Mouse (Mus musculus) neural tube, embryonic 15.5 days (tissue): ENCODE measurements at regions not wholly inside any gene's neighbourhood (a gene's known extent, or its start where the extent isn't known, plus 50 kb on each side); places are given as distances from the start of the nearest gene placed in this dataset.
A peak's percentile ranks its signal among the peaks of the same experiment; 100 is the strongest.
"Not testable (repeated sequence)": the region's sequence is repeated elsewhere in the genome, so short reads cannot be mapped to it uniquely, and the experiment has no call there.

ENCODE experiments used
- ATAC-seq: fragments of 200-750 bp; cut with Nextera tagmentation; 2 replicates; pipeline ENCODE4 v1.8.0; 2017; ENCODE audit warnings: mild to moderate bottlenecking, moderate TSS enrichment, moderate library complexity; ENCODE audit not compliant: low FRiP score
- H3K27ac ChIP-seq: fragments of 300-500 bp; sonication (generic); replicated peaks from 2 replicates; pipeline ENCODE4 v1.5.1; 2015; ENCODE audit warnings: mild to moderate bottlenecking, inconsistent platforms
- H3K27me3 ChIP-seq: fragments of 300-500 bp; sonication (generic); replicated peaks from 2 replicates; pipeline ENCODE4 v1.6.1; 2015; ENCODE audit warnings: inconsistent platforms
- H3K36me3 ChIP-seq: fragments of 300-500 bp; sonication (generic); 2 replicates; pipeline ENCODE4 v1.6.1; 2015; ENCODE audit warnings: inconsistent platforms
- H3K4me1 ChIP-seq: fragments of 300-500 bp; sonication (generic); 2 replicates; pipeline ENCODE4 v1.6.1; 2015; ENCODE audit warnings: inconsistent platforms
- H3K4me2 ChIP-seq: fragments of 300-500 bp; sonication (generic); 2 replicates; pipeline ENCODE4 v1.6.1; 2015; ENCODE audit warnings: inconsistent platforms, mild to moderate bottlenecking, moderate library complexity
- H3K4me3 ChIP-seq: fragments of 300-500 bp; sonication (generic); replicated peaks from 2 replicates; pipeline ENCODE4 v1.5.1; 2015; ENCODE audit warnings: mild to moderate bottlenecking, inconsistent platforms
- H3K9ac ChIP-seq: fragments of 300-500 bp; sonication (generic); replicated peaks from 2 replicates; pipeline ENCODE4 v1.6.1; 2015; ENCODE audit warnings: mild to moderate bottlenecking, inconsistent platforms
- H3K9me3 ChIP-seq: fragments of 300-500 bp; sonication (generic); replicated peaks from 2 replicates; pipeline ENCODE4 v1.6.1; 2016; ENCODE audit warnings: inconsistent platforms
- WGBS: fragments of 180-500 bp; shearing (Covaris S2); methylation state at CpG from one replicate; pipeline ENCODE4 v1.1.7; 2015; ENCODE audit warnings: mixed read lengths; 5-methylcytosine and 5-hydroxymethylcytosine counted together

DNA sequence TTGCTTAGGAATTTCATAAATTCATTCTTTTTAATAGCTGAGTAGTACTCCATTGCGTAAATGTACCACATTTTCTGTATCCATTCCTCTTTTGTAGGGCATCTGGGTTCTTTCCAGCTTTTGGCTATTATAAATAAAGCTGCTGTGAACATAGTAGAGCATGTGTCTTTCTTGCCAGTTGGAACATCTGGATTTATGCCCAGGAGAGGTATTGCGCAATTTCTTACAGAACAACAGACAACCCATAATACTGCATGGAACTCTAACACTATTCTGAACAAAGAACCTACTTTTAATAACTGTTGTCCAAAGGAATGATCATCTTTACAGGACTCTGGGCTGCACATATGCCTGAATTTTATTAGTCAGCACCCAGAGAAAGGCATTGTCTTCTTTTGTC lies 373.4 kb downstream of the Casp12 start:
- 97% methylated on average over 2 of the region's 2 CpGs for WGBS
- not testable (repeated sequence) for H3K36me3 ChIP-seq, H3K9me3 ChIP-seq, H3K4me1 ChIP-seq, ATAC-seq, H3K27ac ChIP-seq, H3K9ac ChIP-seq, H3K4me2 ChIP-seq, H3K27me3 ChIP-seq, H3K4me3 ChIP-seq

DNA sequence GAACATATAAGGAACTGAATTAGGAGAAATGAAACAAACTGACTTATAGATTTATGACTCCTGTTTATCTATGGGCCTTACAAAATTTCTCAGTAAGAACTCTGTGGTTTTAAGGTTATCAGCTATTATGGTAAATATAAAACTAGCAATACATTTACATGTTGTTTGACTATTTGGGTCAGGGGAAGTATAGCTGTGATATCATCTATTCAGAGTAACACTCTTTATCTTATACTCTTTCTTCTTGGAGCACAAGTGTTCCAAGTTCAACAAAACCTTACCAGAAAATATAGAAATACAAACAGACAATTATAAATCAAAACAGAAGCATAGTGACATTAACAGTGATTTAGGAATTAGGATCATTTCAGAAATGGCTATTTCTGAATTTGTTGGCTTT lies 383.6 kb downstream of the Casp12 start:
- ATAC-seq = no peak
- no peak overlapping the region for H3K9ac ChIP-seq
- no peaks in the 10 kb centered on the region for H3K27me3 ChIP-seq
- no peak overlapping the region for H3K27ac ChIP-seq
- no peak overlapping the region for H3K4me3 ChIP-seq
- no peaks in the 10 kb centered on the region for H3K9me3 ChIP-seq
- H3K4me2 ChIP-seq = no peak overlapping the region
- H3K36me3 ChIP-seq = no peaks in the 10 kb centered on the region
- H3K4me1 ChIP-seq = no peaks in the 10 kb centered on the region

DNA sequence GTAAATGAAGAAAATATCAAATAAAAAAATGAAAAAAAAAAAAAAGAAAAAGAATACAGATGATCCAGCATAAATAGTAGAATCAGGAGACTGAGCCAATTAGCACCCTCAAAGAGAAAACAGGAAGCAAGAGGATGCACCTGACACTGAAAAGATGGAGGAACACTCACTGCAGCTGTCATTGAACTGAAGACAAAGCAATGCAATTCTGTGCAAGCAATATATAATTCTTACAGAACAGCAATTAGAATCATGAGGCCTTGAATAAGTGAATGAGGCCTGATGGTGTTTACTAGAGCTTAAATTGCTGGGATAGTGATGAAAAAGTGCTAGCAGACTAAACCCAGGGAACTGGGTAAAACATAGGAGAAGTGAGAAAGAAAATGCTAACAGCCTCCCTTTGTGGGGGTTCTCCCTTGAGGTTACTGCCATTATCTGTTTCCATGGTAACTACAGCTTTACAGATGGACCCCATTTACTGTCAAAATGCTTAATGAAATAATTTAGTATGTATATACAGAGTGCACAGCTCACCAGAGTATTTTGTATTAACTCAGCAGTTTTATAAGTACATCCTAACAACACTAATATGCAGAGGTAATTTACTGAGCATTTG lies 407.6 kb downstream of the Casp12 start:
- H3K36me3 ChIP-seq = no peaks in the 10 kb centered on the region
- ATAC-seq = peak; percentile 53; the same call in 1 of the 2 replicates
- no peak overlapping the region for H3K27ac ChIP-seq
- no peak overlapping the region for H3K9ac ChIP-seq
- H3K4me2 ChIP-seq = no peak overlapping the region
- H3K4me3 ChIP-seq = no peak overlapping the region
- H3K4me1 ChIP-seq = peaks cover 5% of the 10 kb centered on the region
- no peaks in the 10 kb centered on the region for H3K27me3 ChIP-seq
- H3K9me3 ChIP-seq = 0 out of 2 replicates have a peak, but pooled peaks cover 2% of the 10 kb centered on the region

DNA sequence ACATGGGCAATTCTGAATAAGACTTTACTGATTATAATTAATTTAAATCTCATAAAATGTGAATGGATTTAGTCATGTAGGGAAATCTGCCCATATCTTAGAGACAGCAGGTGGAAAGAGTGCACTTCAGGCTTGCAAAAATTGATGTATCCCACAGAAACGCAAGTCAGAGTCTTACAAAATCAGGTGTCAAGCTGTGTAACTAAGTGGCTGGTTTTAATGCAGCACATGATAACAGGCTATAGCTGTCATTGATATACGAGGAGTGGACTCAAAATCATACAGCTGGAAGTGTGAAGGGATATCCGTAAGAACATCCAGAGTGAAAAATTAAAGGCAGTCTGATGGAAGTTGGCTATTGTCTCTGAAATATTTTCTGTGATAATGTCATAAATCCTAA lies 408.6 kb downstream of the Casp12 start:
- 63% methylated on average over 3 of the region's 3 CpGs for WGBS
- no peaks in the 10 kb centered on the region for H3K36me3 ChIP-seq
- H3K27me3 ChIP-seq = no peaks in the 10 kb centered on the region
- ATAC-seq = no peak
- no peak overlapping the region for H3K27ac ChIP-seq
- peaks cover 5% of the 10 kb centered on the region for H3K4me1 ChIP-seq
- no peak overlapping the region for H3K4me2 ChIP-seq
- H3K4me3 ChIP-seq = no peak overlapping the region
- H3K9me3 ChIP-seq = 0 out of 2 replicates have a peak, but pooled peaks cover 2% of the 10 kb centered on the region
- no peak overlapping the region for H3K9ac ChIP-seq

DNA sequence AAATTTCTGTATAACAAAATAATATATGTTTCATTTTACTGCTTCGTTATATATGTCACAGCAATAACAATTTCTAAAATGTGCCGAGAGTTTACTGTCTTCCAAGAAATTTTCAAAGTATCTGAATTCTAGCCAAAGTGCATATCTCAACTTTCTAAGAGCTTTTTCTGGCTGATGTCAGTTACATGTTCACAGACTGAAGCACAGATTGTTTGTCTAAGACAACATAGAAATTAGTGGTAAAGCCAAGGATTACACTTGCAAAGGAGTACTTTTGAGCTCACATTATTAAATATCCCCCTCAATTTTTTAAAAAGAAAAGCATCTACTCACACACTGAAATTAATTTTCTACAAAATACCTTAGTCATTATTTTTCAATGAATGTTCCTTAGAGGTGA lies 407.2 kb upstream of the Pdgfd start:
- Histone ChIP-seq H3K27ac (no peak overlapping the region), H3K4me3 (no peak overlapping the region), H3K9ac (no peak overlapping the region), H3K4me2 (no peak overlapping the region), H3K36me3 (no peaks in the 10 kb centered on the region), H3K27me3 (no peaks in the 10 kb centered on the region), H3K9me3 (0 out of 2 replicates have a peak, but pooled peaks cover 2% of the 10 kb centered on the region), H3K4me1 (no peaks in the 10 kb centered on the region)
- ATAC-seq = no peak
- 90% methylated on average over 2 of the region's 2 CpGs for WGBS

DNA sequence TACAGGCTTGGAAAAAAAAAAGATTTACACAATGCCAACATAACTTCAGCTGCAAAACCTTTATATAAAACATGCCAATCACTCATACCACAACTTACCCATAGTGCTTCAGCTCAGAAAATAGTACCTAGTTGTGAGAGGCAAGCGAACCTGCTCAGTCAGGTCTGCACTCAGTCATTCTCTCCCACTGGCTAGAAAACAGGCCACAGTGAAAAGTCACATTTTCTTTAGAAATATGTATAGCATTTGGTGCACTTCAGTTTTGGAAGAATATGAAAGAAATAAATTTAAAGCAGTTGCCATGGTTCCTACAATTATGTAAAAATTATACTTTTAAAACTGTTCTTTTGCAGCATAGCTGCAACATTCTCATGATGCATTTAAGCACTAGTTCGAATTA lies 398.5 kb upstream of the Pdgfd start:
- no peak for ATAC-seq
- Histone ChIP-seq H3K9me3 (no peaks in the 10 kb centered on the region), H3K9ac (no peak overlapping the region), H3K4me2 (no peak overlapping the region), H3K4me3 (no peak overlapping the region), H3K27ac (no peak overlapping the region), H3K27me3 (no peaks in the 10 kb centered on the region), H3K4me1 (no peaks in the 10 kb centered on the region), H3K36me3 (no peaks in the 10 kb centered on the region)
- WGBS = 93% methylated on average over 2 of the region's 2 CpGs

DNA sequence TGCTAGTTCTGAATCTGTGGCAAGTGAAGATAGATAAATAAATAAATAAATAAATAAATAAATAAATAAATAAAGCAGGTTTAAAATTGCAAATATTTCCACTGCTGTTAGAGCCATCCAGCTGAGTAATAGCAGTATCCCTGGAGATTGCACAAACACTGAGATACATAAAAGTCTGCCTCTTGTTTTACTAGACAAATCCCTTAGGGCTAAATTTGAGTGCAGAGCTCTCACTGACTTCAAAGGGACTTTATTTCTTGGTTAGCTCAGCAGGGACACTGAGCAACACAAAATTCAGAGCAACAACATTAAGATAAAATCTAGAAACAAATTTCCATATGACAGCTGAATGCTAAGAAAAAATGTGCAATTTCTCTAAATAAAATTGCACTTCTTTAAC lies 397.2 kb upstream of the Pdgfd start:
- Histone ChIP-seq H3K27ac (no peak overlapping the region), H3K9me3 (no peaks in the 10 kb centered on the region), H3K4me2 (no peak overlapping the region), H3K27me3 (no peaks in the 10 kb centered on the region), H3K4me1 (no peaks in the 10 kb centered on the region), H3K9ac (no peak overlapping the region), H3K4me3 (no peak overlapping the region), H3K36me3 (no peaks in the 10 kb centered on the region)
- no peak for ATAC-seq
